In the genomic region with DNA sequence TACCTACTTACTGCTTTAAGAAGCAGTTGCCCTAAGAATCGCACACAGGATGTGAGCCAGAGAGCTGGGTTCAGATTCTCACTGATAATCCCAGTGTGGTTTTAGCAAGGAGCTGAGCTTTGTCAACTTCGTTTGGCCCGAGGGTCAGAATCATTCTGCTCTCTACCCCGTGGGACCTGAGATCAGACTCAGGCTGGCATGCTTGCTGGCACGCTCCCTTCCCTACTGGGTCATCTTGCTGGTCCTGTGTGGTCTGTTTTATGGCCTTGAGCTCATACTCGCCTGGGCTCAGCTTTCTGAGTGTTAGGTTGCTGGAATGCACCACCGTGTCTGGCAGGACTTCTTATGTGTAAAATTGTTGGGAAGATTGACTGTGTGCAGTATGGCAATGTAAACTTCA, we compare ENCODE assay signal across 13 mouse cellular contexts.
DNase-seq lines count a peak whose midpoint lies in the region; ATAC-seq and TF ChIP-seq lines count a peak whose summit lies in the region.
"Had no signal": no experiment of that assay in that cellular context is flagged by ENCODE, and none has a peak within 500 bp of the region (broad histone marks: within the 10 kb centered on the region; RNA-seq: fewer than 3 reads in every experiment).

No protein-coding gene starts in this region.

- WGBS in heart, embryonic 15.5 days, result 49% methylated on average over 7 of the region's 7 CpGs
- 47% methylated on average over 7 of the region's 7 CpGs for WGBS in limb, embryonic 12.5 days
- 53% methylated on average over 7 of the region's 7 CpGs for WGBS in stomach, postnatal 0 days

- H3K27ac ChIP-seq in heart, embryonic 15.5 days, result peak overlapping the region; percentile 90
- peak overlapping the region; percentile 25 for H3K27ac ChIP-seq in limb, embryonic 12.5 days
- peak overlapping the region; percentile 71 for H3K27ac ChIP-seq in stomach, postnatal 0 days (replicated peaks)
- H3K27ac ChIP-seq: embryonic facial prominence, embryonic 15.5 days; forebrain, embryonic 15.5 days had no signal

- no peaks in the 10 kb centered on the region for H3K36me3 ChIP-seq in heart, embryonic 15.5 days
- peaks cover 10% of the 10 kb centered on the region; the same call in 1 of the 2 replicates for H3K36me3 ChIP-seq in limb, embryonic 12.5 days
- no peaks in the 10 kb centered on the region for H3K36me3 ChIP-seq in stomach, postnatal 0 days (ENCODE audit: control insufficient read depth, insufficient read depth, low read length)
- H3K36me3 ChIP-seq: embryonic facial prominence, embryonic 15.5 days had no signal

- no peak for TF ChIP-seq EP300 in stomach, postnatal 0 days (optimal IDR thresholded peaks at IDR 0.05)

- no peak overlapping the region for H3K9ac ChIP-seq in heart, embryonic 15.5 days
- no peak overlapping the region for H3K9ac ChIP-seq in limb, embryonic 12.5 days (replicated peaks)
- no peak overlapping the region for H3K9ac ChIP-seq in stomach, postnatal 0 days (ENCODE audit: low read length)
- H3K9ac ChIP-seq: embryonic facial prominence, embryonic 15.5 days; forebrain, embryonic 15.5 days had no signal

- no peak for TF ChIP-seq CTCF in stomach, postnatal 0 days (IDR thresholded peaks at IDR 0.05; ENCODE audit: low read depth)

- H3K9me3 ChIP-seq in heart, embryonic 15.5 days (replicated peaks), result no peaks in the 10 kb centered on the region
- H3K9me3 ChIP-seq in limb, embryonic 12.5 days, result no peaks in the 10 kb centered on the region
- H3K9me3 ChIP-seq in stomach, postnatal 0 days (ENCODE audit: control insufficient read depth, low read length), result no peaks in the 10 kb centered on the region
- H3K9me3 ChIP-seq: embryonic facial prominence, embryonic 15.5 days; forebrain, embryonic 15.5 days had no signal

- H3K4me2 ChIP-seq in heart, embryonic 15.5 days, result peak overlapping the region; percentile 27
- no peak overlapping the region for H3K4me2 ChIP-seq in limb, embryonic 12.5 days
- H3K4me2 ChIP-seq in stomach, postnatal 0 days (replicated peaks; ENCODE audit: low read depth), result no peak overlapping the region
- H3K4me2 ChIP-seq: embryonic facial prominence, embryonic 15.5 days; forebrain, embryonic 15.5 days had no signal

- peak; percentile 30 for DNase-seq in adrenal gland, postnatal 10 days
- no peak for DNase-seq in adrenal gland, postnatal 36 days
- no peak for DNase-seq in heart, adult 8-10 months (ENCODE audit: low spot score)
- DNase-seq in stomach, postnatal 0 days (ENCODE audit: low spot score), result no peak
- no peak for DNase-seq in layer of hippocampus, adult 18-20 months (ENCODE audit: low spot score in 2 of 2)
- no peak for DNase-seq in right cerebral cortex, postnatal 14 days
- DNase-seq: cerebellum, adult 9-11 months; lung, postnatal 14 days; right cerebral cortex, postnatal 25 days had no signal

- no peak for ATAC-seq in heart, embryonic 15.5 days (replicated peaks; ENCODE audit: insufficient number of reproducible peaks, insufficient read depth, low FRiP score, low read depth)
- ATAC-seq in limb, embryonic 12.5 days (ENCODE audit: insufficient number of reproducible peaks, insufficient read depth, low FRiP score, low TSS enrichment, low read depth), result no peak
- ATAC-seq in stomach, postnatal 0 days (ENCODE audit: low FRiP score, low TSS enrichment), result no peak
- ATAC-seq: forebrain, embryonic 15.5 days had no signal

- no peaks in the 10 kb centered on the region for H3K27me3 ChIP-seq in heart, embryonic 15.5 days
- no peaks in the 10 kb centered on the region for H3K27me3 ChIP-seq in limb, embryonic 12.5 days
- H3K27me3 ChIP-seq in stomach, postnatal 0 days (ENCODE audit: control insufficient read depth, insufficient read depth, low read length), result no peaks in the 10 kb centered on the region
- H3K27me3 ChIP-seq: embryonic facial prominence, embryonic 15.5 days; forebrain, embryonic 15.5 days had no signal

- H3K4me3 ChIP-seq in heart, embryonic 15.5 days, result no peak overlapping the region
- H3K4me3 ChIP-seq in limb, embryonic 12.5 days (replicated peaks), result no peak overlapping the region
- no peak overlapping the region for H3K4me3 ChIP-seq in stomach, postnatal 0 days (ENCODE audit: low read depth, low read length)
- H3K4me3 ChIP-seq: embryonic facial prominence, embryonic 15.5 days; forebrain, embryonic 15.5 days had no signal

- peaks cover 33% of the 10 kb centered on the region for H3K4me1 ChIP-seq in heart, embryonic 15.5 days (replicated peaks)
- peaks cover 11% of the 10 kb centered on the region; the same call in 1 of the 2 replicates for H3K4me1 ChIP-seq in limb, embryonic 12.5 days (replicated peaks)
- H3K4me1 ChIP-seq in stomach, postnatal 0 days (replicated peaks; ENCODE audit: control insufficient read depth, insufficient read depth), result no peaks in the 10 kb centered on the region
- H3K4me1 ChIP-seq: embryonic facial prominence, embryonic 15.5 days; forebrain, embryonic 15.5 days had no signal

Comparison
In these comparisons a context has a peak if more than half of its experiments do, and no peak if none do; other contexts are left out.
1. H3K27ac ChIP-seq: peak in every context shown above with its lines; median percentile 90 in heart, embryonic 15.5 days; 71 in stomach, postnatal 0 days; 25 in limb, embryonic 12.5 days.